Mouse (Mus musculus): ENCODE data around the gene Tmem216. TPM values are rescaled to one million over a fixed set of nuclear protein-coding genes. Genes with fewer than 3 reads are reported as not detected.

Tmem216 gene
- total RNA-seq (2023): 1 to 10 TPM; 2.8 to 3.1 TPM

GRCm38 (mm10) chr19:10555624-10556510 lies at the start of gene Tmem216:
Gene Tmem216 (minus strand): TSS chr19:10556238.

GRCm38 (mm10) chr19:10605293-10605900 lies 49.4 kb upstream of the Tmem216 start, which contains the start of the genes Ddb1 and Tkfc:
Gene Ddb1 (plus strand): TSS chr19:10605327.
Gene Tkfc (minus strand): TSS chr19:10605654.

GRCm38 (mm10) chr19:10576690-10577561 lies 20.9 kb upstream of the Tmem216 start, which contains the start of the genes Cyb561a3 and Tmem138:
Gene Cyb561a3 (plus strand): TSS chr19:10577172.
Gene Tmem138 (minus strand): TSS chr19:10577362.

GRCm38 (mm10) chr19:10525910-10526309 lies 30.1 kb downstream of the Tmem216 start, which contains the start of gene Sdhaf2:
Gene Sdhaf2 (minus strand): TSS chr19:10526142.

GRCm38 (mm10) chr19:10525106-10525901 lies 30.7 kb downstream of the Tmem216 start, which contains the start of gene Cpsf7:
Gene Cpsf7 (plus strand): TSS chr19:10525266.

Other genes starting within 250 kb of the Tmem216 start
- gene Syt7, start 167.1 kb downstream of the Tmem216 start, total RNA-seq (2023): not detected
- gene Lrrc10b, start 98.8 kb downstream of the Tmem216 start, total RNA-seq (2023): not detected
- gene Ppp1r32, start 73.3 kb downstream of the Tmem216 start, total RNA-seq (2023): 1 to 10 TPM; 2.3 to 3.8 TPM
- 100 to 1,000 TPM; 105 to 110 TPM for gene Cpsf7, start 31.0 kb downstream of the Tmem216 start, total RNA-seq (2023)
- gene Sdhaf2, start 30.1 kb downstream of the Tmem216 start, total RNA-seq (2023): 10 to 100 TPM; 35.0 to 43.7 TPM
- gene Cyb561a3, start 20.9 kb upstream of the Tmem216 start, total RNA-seq (2023): 10 to 100 TPM; 30.3 TPM
- gene Tmem138, start 21.1 kb upstream of the Tmem216 start, total RNA-seq (2023): 1 to 10 TPM; 1.9 to 4.3 TPM
- 100 to 1,000 TPM; 103 to 134 TPM for gene Ddb1, start 49.1 kb upstream of the Tmem216 start, total RNA-seq (2023)
- 1 to 10 TPM; 4.3 to 4.7 TPM for gene Tkfc, start 49.4 kb upstream of the Tmem216 start, total RNA-seq (2023)
- gene Vwce, start 78.0 kb upstream of the Tmem216 start, total RNA-seq (2023): not detected
- not detected for gene Pga5, start 121.8 kb upstream of the Tmem216 start, total RNA-seq (2023)
- 10 to 100 TPM; 30.0 to 34.0 TPM for gene Vps37c, start 132.5 kb upstream of the Tmem216 start, total RNA-seq (2023)
- gene Cd5, start 182.8 kb upstream of the Tmem216 start, total RNA-seq (2023): 1 to 10 TPM; 1.0 to 1.5 TPM